Mouse (Mus musculus) skeletal muscle tissue, postnatal 0 days (tissue): ENCODE results near the gene Cdc25b. TPM values are rescaled to one million over a fixed set of nuclear protein-coding genes. Genes with fewer than 3 reads are reported as not detected.

Experiments
- polyA plus RNA-seq: library from polyadenylated mRNA; unstranded; fragments of >200 nt; fragmentation: Nextera tagmentation; extraction: Ambion mirVana; gene quantifications from 2 replicates; pipeline ENCODE4 v1.2.1, GENCODE M21; 2015

Gene Cdc25b
- 14.7 and 16.5 TPM in 2 replicates for polyA plus RNA-seq

GRCm38 (mm10) chr2:131186771-131187601, at the start of gene Cdc25b, which contains the start of gene Spef1:
TSS of gene Cdc25b (plus strand) at chr2:131186949.
TSS of gene Spef1 (minus strand) at chr2:131187282.

GRCm38 (mm10) chr2:131159938-131160581, 26.7 kb upstream of the Cdc25b start, which contains the start of gene 1700037H04Rik:
TSS of gene 1700037H04Rik (minus strand) at chr2:131160081.

GRCm38 (mm10) chr2:131179990-131180587, 6.7 kb upstream of the Cdc25b start, which contains the start of gene Cenpb:
TSS of gene Cenpb (minus strand) at chr2:131180067.

GRCm38 (mm10) chr2:131206778-131207177, 20.0 kb downstream of the Cdc25b start, which contains the start of gene Ap5s1:
TSS of gene Ap5s1 (plus strand) at chr2:131207078.

GRCm38 (mm10) chr2:131233307-131234126, 46.8 kb downstream of the Cdc25b start, which contains the start of gene Mavs:
TSS of gene Mavs (plus strand) at chr2:131234063.

Other genes starting within 250 kb of the Cdc25b start
- gene Gfra4, start 143.9 kb upstream of the Cdc25b start, polyA plus RNA-seq: 5.9 and 6.8 TPM in 2 replicates
- gene Adam33, start 123.1 kb upstream of the Cdc25b start, polyA plus RNA-seq: 27.3 and 30.0 TPM in 2 replicates
- 1.5 and 2.1 TPM in 2 replicates for gene Siglec1, start 100.2 kb upstream of the Cdc25b start, polyA plus RNA-seq
- gene Hspa12b, start 59.7 kb upstream of the Cdc25b start, polyA plus RNA-seq: 6.5 and 7.7 TPM in 2 replicates
- not detected in 2 replicates for gene Gm11037, start 53.5 kb upstream of the Cdc25b start, polyA plus RNA-seq
- 20.5 and 21.1 TPM in 2 replicates for gene 1700037H04Rik, start 26.9 kb upstream of the Cdc25b start, polyA plus RNA-seq
- 9.9 and 10.1 TPM in 2 replicates for gene Cenpb, start 6.9 kb upstream of the Cdc25b start, polyA plus RNA-seq
- 1.6 and 1.7 TPM in 2 replicates for gene Spef1, start 333 bp downstream of the Cdc25b start, polyA plus RNA-seq
- gene Ap5s1, start 20.1 kb downstream of the Cdc25b start, polyA plus RNA-seq: 32.2 and 35.1 TPM in 2 replicates
- gene Mavs, start 47.1 kb downstream of the Cdc25b start, polyA plus RNA-seq: 18.0 TPM in 2 replicates
- 19.6 and 24.9 TPM in 2 replicates for gene Pank2, start 75.5 kb downstream of the Cdc25b start, polyA plus RNA-seq
- gene Rnf24, start 165.9 kb downstream of the Cdc25b start, polyA plus RNA-seq: 1.6 and 2.1 TPM in 2 replicates